Comparison of ENCODE assay signal across 27 mouse cellular contexts in the genomic region with DNA sequence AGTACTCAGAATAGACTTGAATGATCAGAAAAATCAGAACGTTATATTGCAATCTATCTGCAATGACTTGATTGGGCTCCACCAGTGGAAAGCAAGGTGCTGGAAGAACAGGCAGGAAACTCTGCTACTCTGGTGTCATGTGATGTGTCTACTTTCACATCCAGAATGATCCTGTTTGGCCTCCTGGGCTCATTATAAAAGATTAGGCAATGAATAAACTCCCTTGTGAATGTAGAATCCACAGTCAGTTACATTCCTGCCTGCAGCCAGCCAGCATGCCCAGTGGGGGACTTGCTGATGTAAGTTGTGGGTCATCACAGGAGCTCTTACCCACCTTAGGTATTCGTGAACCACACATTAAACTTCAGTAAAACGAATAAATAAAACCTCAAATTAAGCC.
A peak's percentile ranks its signal among the peaks of the same experiment; 100 is the strongest.
DNase-seq lines count a peak whose midpoint lies in the region; ATAC-seq lines count a peak whose summit lies in the region.
"Had no signal": no experiment of that assay in that cellular context is flagged by ENCODE, and none has a peak within 500 bp of the region (broad histone marks: within the 10 kb centered on the region; RNA-seq: fewer than 3 reads in every experiment).

No protein-coding gene starts in this region.

- H3K4me3 ChIP-seq in forebrain, embryonic 12.5 days (replicated peaks), result no peak overlapping the region
- no peak overlapping the region for H3K4me3 ChIP-seq in forebrain, embryonic 15.5 days
- no peak overlapping the region for H3K4me3 ChIP-seq in kidney, embryonic 16.5 days (ENCODE audit: low read length)
- H3K4me3 ChIP-seq: embryonic facial prominence, embryonic 10.5 days; embryonic facial prominence, embryonic 13.5 days; erythroblast, embryonic 14.5 days; hindbrain, embryonic 12.5 days; hindbrain, embryonic 15.5 days had no signal

- H3K9ac ChIP-seq in forebrain, embryonic 12.5 days, result no peak overlapping the region
- H3K9ac ChIP-seq in forebrain, embryonic 15.5 days (replicated peaks), result no peak overlapping the region
- no peak overlapping the region for H3K9ac ChIP-seq in kidney, embryonic 16.5 days (replicated peaks; ENCODE audit: low read length)
- H3K9ac ChIP-seq: embryonic facial prominence, embryonic 13.5 days; hindbrain, embryonic 12.5 days; hindbrain, embryonic 15.5 days had no signal

- H3K4me1 ChIP-seq in forebrain, embryonic 12.5 days, result peaks cover 8% of the 10 kb centered on the region; the same call in 1 of the 2 replicates
- H3K4me1 ChIP-seq in forebrain, embryonic 15.5 days, result peaks cover 9% of the 10 kb centered on the region; the same call in 1 of the 2 replicates
- no peaks in the 10 kb centered on the region for H3K4me1 ChIP-seq in kidney, embryonic 16.5 days (ENCODE audit: insufficient read depth, low read length)
- H3K4me1 ChIP-seq: hindbrain, embryonic 12.5 days; hindbrain, embryonic 15.5 days had no signal

- WGBS in forebrain, embryonic 12.5 days, result 55% methylated on average over 3 of the region's 3 CpGs
- 36% methylated on average over 3 of the region's 3 CpGs for whole genome bisulfite sequencing in forebrain, embryonic 15.5 days
- WGBS in kidney, embryonic 16.5 days, result 80% methylated on average over 3 of the region's 3 CpGs

- intact Hi-C loops in gastrocnemius, postnatal 36 days (cut with DNase I), result no loop called here

- no peaks in the 10 kb centered on the region for H3K9me3 ChIP-seq in forebrain, embryonic 12.5 days
- H3K9me3 ChIP-seq in forebrain, embryonic 15.5 days, result no peaks in the 10 kb centered on the region
- no peaks in the 10 kb centered on the region for H3K9me3 ChIP-seq in kidney, embryonic 16.5 days (ENCODE audit: low read length)
- H3K9me3 ChIP-seq: embryonic facial prominence, embryonic 10.5 days; embryonic facial prominence, embryonic 13.5 days; hindbrain, embryonic 12.5 days; hindbrain, embryonic 15.5 days had no signal

- peak; percentile 47 for DNase-seq in Muller cell, postnatal 12 days (ENCODE audit: inconsistent ontology term)
- peak; percentile 16 for DNase-seq in R1 (ENCODE audit: low read depth, low spot score)
- DNase-seq in gastrocnemius, postnatal 36 days, result no peak
- no peak for DNase-seq in layer of hippocampus, postnatal 10 days (ENCODE audit: low spot score in 2 of 2)
- DNase-seq: adrenal gland, postnatal 10 days; adrenal gland, postnatal 36 days; B cell, adult 2 months; cerebellum, adult 11 months; cerebellum, adult 2 months; cerebellum, adult 9-11 months; cerebellum, postnatal 25 days; embryo, embryonic 11 days; heart, adult 11 months; kidney, adult 2 months had no signal

- ATAC-seq in forebrain, embryonic 12.5 days (ENCODE audit: low FRiP score), result peak; percentile 30; the same call in 1 of the 2 replicates
- ATAC-seq in forebrain, embryonic 15.5 days (replicated peaks), result peak; percentile 83
- ATAC-seq in kidney, embryonic 16.5 days (ENCODE audit: low FRiP score, low TSS enrichment), result no peak
- no peak for ATAC-seq in activated CD4-positive, CD25-positive, alpha-beta regulatory T cell, adult 4 months
- ATAC-seq: intestine, postnatal 0 days had no signal

- H3K27me3 ChIP-seq in forebrain, embryonic 12.5 days, result no peaks in the 10 kb centered on the region
- no peaks in the 10 kb centered on the region for H3K27me3 ChIP-seq in forebrain, embryonic 15.5 days
- no peaks in the 10 kb centered on the region for H3K27me3 ChIP-seq in kidney, embryonic 16.5 days (ENCODE audit: insufficient read depth, low read length)
- H3K27me3 ChIP-seq: CH12.LX; embryonic facial prominence, embryonic 13.5 days; hindbrain, embryonic 12.5 days; hindbrain, embryonic 15.5 days had no signal

- H3K4me2 ChIP-seq in forebrain, embryonic 12.5 days, result no peak overlapping the region
- no peak overlapping the region for H3K4me2 ChIP-seq in forebrain, embryonic 15.5 days (replicated peaks)
- no peak overlapping the region for H3K4me2 ChIP-seq in kidney, embryonic 16.5 days (replicated peaks; ENCODE audit: low read depth, low read length)
- H3K4me2 ChIP-seq: embryonic facial prominence, embryonic 13.5 days; heart, embryonic 11.5 days; hindbrain, embryonic 12.5 days; hindbrain, embryonic 15.5 days had no signal

- no peaks in the 10 kb centered on the region for H3K36me3 ChIP-seq in forebrain, embryonic 12.5 days (replicated peaks)
- no peaks in the 10 kb centered on the region for H3K36me3 ChIP-seq in forebrain, embryonic 15.5 days
- no peaks in the 10 kb centered on the region for H3K36me3 ChIP-seq in kidney, embryonic 16.5 days (ENCODE audit: insufficient read depth, low read length)
- H3K36me3 ChIP-seq: embryonic facial prominence, embryonic 10.5 days; embryonic facial prominence, embryonic 13.5 days; G1E; hindbrain, embryonic 12.5 days; hindbrain, embryonic 15.5 days had no signal

- no peak overlapping the region for H3K27ac ChIP-seq in forebrain, embryonic 12.5 days
- H3K27ac ChIP-seq in forebrain, embryonic 15.5 days (replicated peaks), result peak overlapping the region; percentile 45; the same call in 1 of the 2 replicates
- H3K27ac ChIP-seq in kidney, embryonic 16.5 days (ENCODE audit: low read length), result no peak overlapping the region
- H3K27ac ChIP-seq: embryonic facial prominence, embryonic 10.5 days; embryonic facial prominence, embryonic 13.5 days; hindbrain, embryonic 12.5 days; hindbrain, embryonic 15.5 days had no signal

Comparison
In these comparisons a context has a peak if more than half of its experiments do, and no peak if none do; other contexts are left out.
1. DNase-seq: peak in Muller cell, postnatal 12 days (single experiment) and R1 (single experiment); none in gastrocnemius, postnatal 36 days (0 of 2) and layer of hippocampus, postnatal 10 days (0 of 2).
2. ATAC-seq: peak in forebrain, embryonic 12.5 days (single experiment) and forebrain, embryonic 15.5 days (single experiment); none in kidney, embryonic 16.5 days (single experiment) and activated CD4-positive, CD25-positive, alpha-beta regulatory T cell, adult 4 months (single experiment).